Mouse (Mus musculus): ENCODE results near the gene Tmsb10.
A peak's percentile ranks its signal among the peaks of the same experiment; 100 is the strongest.

Gene Tmsb10

DNA sequence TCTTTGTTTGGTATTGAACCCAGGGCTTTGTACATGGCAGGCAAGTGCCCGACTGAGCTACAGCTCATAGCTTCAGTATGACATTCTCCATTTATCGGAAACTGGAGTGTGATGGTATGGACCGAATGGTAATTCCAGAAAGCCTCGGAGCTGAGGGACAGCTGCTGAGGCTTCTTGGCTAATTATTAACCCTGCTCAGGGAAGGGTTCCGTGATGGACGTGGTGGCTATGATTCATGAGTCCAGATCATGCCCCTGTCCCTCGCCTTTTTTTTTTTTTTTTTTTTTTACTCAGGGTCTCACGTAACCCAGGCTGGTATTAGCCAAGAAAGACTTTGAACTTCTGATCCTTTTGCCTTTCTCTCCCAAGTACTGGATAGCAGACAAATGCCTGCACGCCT is 3.1 kb upstream of the Tmsb10 start:
- Histone ChIP-seq H3K36me3 (ENCODE audit: insufficient read depth, low read length) (peaks cover 7% of the 10 kb centered on the region; the same call in 1 of the 2 replicates), H3K4me1 (replicated peaks; ENCODE audit: low read depth, low read length) (peaks cover 42% of the 10 kb centered on the region), H3K4me3 (replicated peaks; ENCODE audit: low read length) (peak overlapping the region; percentile 24; the same call in 1 of the 2 replicates), H3K9me3 (ENCODE audit: low read length) (no peaks in the 10 kb centered on the region), H3K27me3 (ENCODE audit: insufficient read depth, low read length) (no peaks in the 10 kb centered on the region)
- TF ChIP-seq NANOG (IDR thresholded peaks at IDR 0.05; ENCODE audit: borderline replicate concordance, low read length), result no peak
- no peak for TF ChIP-seq CTCF (conservative IDR thresholded peaks at IDR 0.05; ENCODE audit: low read length)
- TF ChIP-seq POU5F1 (IDR thresholded peaks at IDR 0.05; ENCODE audit: borderline replicate concordance, low read length), result no peak

GRCm38 (mm10) chr6:72960675-72961074 is 2.1 kb upstream of the Tmsb10 start:
- H3K4me1 ChIP-seq (replicated peaks; ENCODE audit: low read depth, low read length), result peaks cover 49% of the 10 kb centered on the region
- peak overlapping the region; percentile 24; the same call in 1 of the 2 replicates for H3K4me3 ChIP-seq (replicated peaks; ENCODE audit: low read length)
- H3K27me3 ChIP-seq (ENCODE audit: insufficient read depth, low read length), result no peaks in the 10 kb centered on the region
- H3K9me3 ChIP-seq (ENCODE audit: low read length), result no peaks in the 10 kb centered on the region
- TF ChIP-seq POU5F1 (IDR thresholded peaks at IDR 0.05; ENCODE audit: borderline replicate concordance, low read length) (no peak), NANOG (IDR thresholded peaks at IDR 0.05; ENCODE audit: borderline replicate concordance, low read length) (no peak), CTCF (conservative IDR thresholded peaks at IDR 0.05; ENCODE audit: low read length) (no peak)
- H3K36me3 ChIP-seq (ENCODE audit: insufficient read depth, low read length), result peaks cover 7% of the 10 kb centered on the region; the same call in 1 of the 2 replicates

DNA sequence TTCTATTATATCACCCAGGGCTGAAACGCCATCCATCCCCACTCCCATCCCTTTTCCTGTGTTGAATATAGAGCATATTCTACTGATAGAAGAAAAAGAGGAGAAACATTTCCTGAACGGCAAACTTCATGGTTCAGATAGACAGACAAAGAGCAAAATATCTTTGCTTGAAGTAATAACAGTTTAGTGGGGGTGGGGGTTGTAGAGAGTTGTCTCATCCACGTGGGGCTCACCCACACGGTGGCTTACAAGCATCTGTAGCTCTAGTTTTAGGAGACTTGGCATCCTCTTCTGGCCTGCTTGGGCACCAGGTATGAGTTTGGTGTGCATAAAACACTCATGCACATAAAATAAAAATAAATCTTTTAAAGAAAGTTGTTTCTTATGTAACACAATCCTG is 627 bp upstream of the Tmsb10 start:
- H3K4me1 ChIP-seq (replicated peaks; ENCODE audit: low read depth, low read length), result peaks cover 63% of the 10 kb centered on the region
- TF ChIP-seq NANOG (IDR thresholded peaks at IDR 0.05; ENCODE audit: borderline replicate concordance, low read length) (no peak), CTCF (conservative IDR thresholded peaks at IDR 0.05; ENCODE audit: low read length) (no peak), POU5F1 (IDR thresholded peaks at IDR 0.05; ENCODE audit: borderline replicate concordance, low read length) (no peak)
- no peaks in the 10 kb centered on the region for H3K27me3 ChIP-seq (ENCODE audit: insufficient read depth, low read length)

DNA sequence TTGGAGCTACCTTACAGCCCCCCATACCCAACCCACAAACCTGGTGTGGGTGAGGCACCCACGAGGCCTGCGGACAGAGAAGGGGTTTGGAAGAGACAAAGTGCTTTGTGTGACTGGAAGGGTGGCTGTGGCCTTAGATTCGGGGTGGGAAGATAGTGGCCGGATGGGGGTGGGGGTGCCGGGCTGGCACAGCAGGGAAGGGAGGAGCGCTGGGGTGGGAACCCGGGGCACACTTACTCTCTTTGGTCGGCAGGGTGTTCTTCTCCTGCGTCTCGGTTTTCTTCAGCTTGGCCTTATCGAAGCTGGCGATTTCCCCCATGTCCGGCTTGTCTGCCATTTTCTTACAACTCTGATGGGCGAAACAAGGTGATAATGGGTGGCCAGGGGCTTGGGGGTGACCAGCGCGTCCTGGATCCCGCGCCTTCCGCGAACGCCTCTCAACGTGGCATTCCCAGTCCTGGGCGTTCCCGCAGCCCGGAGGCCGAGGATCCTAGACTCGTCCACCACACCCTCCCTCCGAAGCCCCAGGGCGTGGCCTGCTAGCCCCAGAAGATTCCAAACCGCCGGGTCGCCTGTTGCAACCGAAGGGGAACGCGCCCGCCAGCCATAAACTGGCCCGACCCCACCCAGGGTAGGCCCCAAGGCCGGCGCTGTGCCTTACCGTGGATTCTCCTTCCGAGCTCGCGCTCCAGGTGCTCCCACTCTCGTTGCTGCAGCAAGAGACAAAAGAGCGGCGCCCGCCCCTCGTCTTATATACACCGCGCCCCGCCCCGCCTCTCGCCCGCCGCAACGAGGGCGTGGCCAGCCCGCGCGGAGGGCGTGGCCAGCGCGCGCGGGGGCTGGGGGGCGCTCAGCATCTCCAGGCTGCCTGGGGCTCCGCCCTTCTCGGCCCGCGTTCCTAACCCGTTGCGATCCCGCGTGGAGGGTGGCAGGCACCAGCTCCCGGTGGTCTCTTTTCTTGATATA is 589 bp downstream of the Tmsb10 start:
- peaks cover 7% of the 10 kb centered on the region; the same call in 1 of the 2 replicates for H3K36me3 ChIP-seq (ENCODE audit: insufficient read depth, low read length)
- no peaks in the 10 kb centered on the region for H3K9me3 ChIP-seq (ENCODE audit: low read length)
- no peaks in the 10 kb centered on the region for H3K27me3 ChIP-seq (ENCODE audit: insufficient read depth, low read length)
- H3K4me3 ChIP-seq (replicated peaks; ENCODE audit: low read length), result peak overlapping the region; percentile 94
- peaks cover 67% of the 10 kb centered on the region for H3K4me1 ChIP-seq (replicated peaks; ENCODE audit: low read depth, low read length)
- TF ChIP-seq CTCF (conservative IDR thresholded peaks at IDR 0.05; ENCODE audit: low read length), result no peak
- TF ChIP-seq POU5F1 (IDR thresholded peaks at IDR 0.05; ENCODE audit: borderline replicate concordance, low read length), result no peak
- TF ChIP-seq NANOG (IDR thresholded peaks at IDR 0.05; ENCODE audit: borderline replicate concordance, low read length), result no peak

More for the DNA sequence above, 627 bp upstream of the Tmsb10 start:
- peak overlapping the region; percentile 94 for H3K4me3 ChIP-seq (replicated peaks; ENCODE audit: low read length)
- peaks cover 7% of the 10 kb centered on the region; the same call in 1 of the 2 replicates for H3K36me3 ChIP-seq (ENCODE audit: insufficient read depth, low read length)
- H3K9me3 ChIP-seq (ENCODE audit: low read length), result no peaks in the 10 kb centered on the region

GRCm38 (mm10) chr6:72957093-72957435 is 1.5 kb downstream of the Tmsb10 start:
- Histone ChIP-seq H3K27me3 (ENCODE audit: insufficient read depth, low read length) (no peaks in the 10 kb centered on the region), H3K36me3 (ENCODE audit: insufficient read depth, low read length) (peaks cover 7% of the 10 kb centered on the region; the same call in 1 of the 2 replicates), H3K9me3 (ENCODE audit: low read length) (no peaks in the 10 kb centered on the region), H3K4me1 (replicated peaks; ENCODE audit: low read depth, low read length) (peaks cover 58% of the 10 kb centered on the region), H3K4me3 (replicated peaks; ENCODE audit: low read length) (peak overlapping the region; percentile 94)
- TF ChIP-seq POU5F1 (IDR thresholded peaks at IDR 0.05; ENCODE audit: borderline replicate concordance, low read length) (no peak), NANOG (IDR thresholded peaks at IDR 0.05; ENCODE audit: borderline replicate concordance, low read length) (no peak), CTCF (conservative IDR thresholded peaks at IDR 0.05; ENCODE audit: low read length) (no peak)

DNA sequence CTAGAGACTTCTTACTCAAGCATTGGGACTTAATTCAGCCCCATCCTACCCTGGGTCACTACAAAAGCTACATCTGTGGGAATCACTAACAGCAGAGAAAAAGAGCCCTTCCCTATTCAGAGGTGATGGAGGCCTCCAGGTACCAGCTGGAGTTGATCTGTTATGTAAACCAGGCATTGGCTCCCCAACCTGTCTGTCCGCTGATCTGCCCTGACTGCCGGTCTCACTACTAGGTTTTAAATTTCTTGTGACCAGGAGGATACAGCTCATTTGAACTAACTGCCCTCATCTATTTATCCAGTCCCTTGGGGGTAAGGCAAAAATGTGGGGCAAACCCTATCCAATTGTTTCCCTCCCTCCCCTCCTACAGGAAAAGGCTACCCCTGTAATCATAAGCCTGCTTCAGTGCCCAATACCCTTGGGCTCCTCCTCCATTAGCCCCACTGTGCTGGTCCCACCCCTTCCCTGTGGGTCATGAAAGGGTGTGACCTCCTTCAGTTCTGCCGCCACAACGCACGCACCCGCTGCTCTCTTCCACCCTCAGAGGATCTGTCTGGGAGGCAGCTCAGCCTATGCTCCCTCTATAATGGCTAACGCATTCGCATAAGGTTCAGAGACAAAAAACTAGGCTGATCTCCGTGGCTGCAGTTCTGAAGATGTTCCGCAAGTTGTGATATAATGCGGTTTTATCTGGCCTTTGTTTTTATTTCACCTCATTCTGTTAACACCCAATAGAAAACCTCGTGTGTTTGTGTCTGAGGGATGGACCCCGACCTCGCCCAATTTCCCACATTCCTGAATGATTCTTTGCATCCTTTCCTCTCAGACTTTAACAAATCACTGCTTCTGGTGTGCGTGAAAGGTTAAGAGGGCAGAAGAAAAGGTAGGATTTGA is 2.1 kb downstream of the Tmsb10 start:
- Histone ChIP-seq H3K36me3 (ENCODE audit: insufficient read depth, low read length) (peaks cover 7% of the 10 kb centered on the region; the same call in 1 of the 2 replicates), H3K4me1 (replicated peaks; ENCODE audit: low read depth, low read length) (peaks cover 52% of the 10 kb centered on the region), H3K4me3 (replicated peaks; ENCODE audit: low read length) (peak overlapping the region; percentile 94), H3K27me3 (ENCODE audit: insufficient read depth, low read length) (no peaks in the 10 kb centered on the region), H3K9me3 (ENCODE audit: low read length) (no peaks in the 10 kb centered on the region)
- TF ChIP-seq NANOG (IDR thresholded peaks at IDR 0.05; ENCODE audit: borderline replicate concordance, low read length) (peak; percentile 38), POU5F1 (IDR thresholded peaks at IDR 0.05; ENCODE audit: borderline replicate concordance, low read length) (no peak), CTCF (conservative IDR thresholded peaks at IDR 0.05; ENCODE audit: low read length) (no peak)

DNA sequence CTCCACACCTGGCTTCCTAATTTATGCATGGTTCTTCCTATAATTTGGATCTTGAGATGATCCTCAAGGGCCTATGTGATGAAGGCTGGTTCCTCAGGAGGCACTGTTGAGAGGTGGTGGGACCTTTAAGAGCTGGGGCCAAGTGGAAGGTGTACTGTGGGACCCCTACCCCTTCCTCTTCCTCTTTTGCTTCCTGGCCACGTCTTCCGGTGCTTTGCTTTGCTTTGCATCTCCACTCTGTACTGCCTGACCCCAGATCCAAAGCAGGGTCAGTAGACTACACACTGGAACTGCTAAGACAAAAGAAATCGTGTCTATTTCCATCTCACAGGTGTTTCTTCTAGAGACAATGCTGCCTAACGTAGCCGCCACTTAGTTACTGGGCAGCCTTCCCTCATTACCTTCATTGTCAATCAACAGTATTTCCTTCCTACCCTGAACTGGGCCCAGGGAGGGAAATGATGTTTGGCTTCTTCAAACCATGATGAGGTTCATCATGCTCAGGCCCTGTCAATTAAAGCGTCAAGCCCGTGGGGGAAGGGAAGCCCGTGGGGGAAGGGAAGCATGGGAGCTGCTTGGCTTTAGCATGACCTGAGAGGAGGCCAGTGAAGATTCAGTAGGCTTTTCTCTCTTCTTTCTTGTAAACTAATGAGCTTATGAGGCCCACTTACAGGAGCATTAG is 2.9 kb downstream of the Tmsb10 start:
- Histone ChIP-seq H3K36me3 (ENCODE audit: insufficient read depth, low read length) (peaks cover 7% of the 10 kb centered on the region; the same call in 1 of the 2 replicates), H3K27me3 (ENCODE audit: insufficient read depth, low read length) (no peaks in the 10 kb centered on the region), H3K9me3 (ENCODE audit: low read length) (no peaks in the 10 kb centered on the region), H3K4me3 (replicated peaks; ENCODE audit: low read length) (peak overlapping the region; percentile 94), H3K4me1 (replicated peaks; ENCODE audit: low read depth, low read length) (peaks cover 44% of the 10 kb centered on the region)
- TF ChIP-seq POU5F1 (IDR thresholded peaks at IDR 0.05; ENCODE audit: borderline replicate concordance, low read length) (no peak), CTCF (conservative IDR thresholded peaks at IDR 0.05; ENCODE audit: low read length) (no peak), NANOG (IDR thresholded peaks at IDR 0.05; ENCODE audit: borderline replicate concordance, low read length) (no peak)
